Mouse (Mus musculus) limb, embryonic 11.5 days (tissue): ENCODE data around the gene Tln2. TPM values are rescaled to one million over a fixed set of nuclear protein-coding genes. Genes with fewer than 3 reads are reported as not detected.

Source experiments
- ATAC-seq: fragments of 200-750 bp; cut with Nextera tagmentation; 2 replicates; pipeline ENCODE4 v1.8.0; 2017; ENCODE audit warnings: low read depth; ENCODE audit not compliant: insufficient number of reproducible peaks, low FRiP score, low TSS enrichment
- DNase-seq: peaks from one replicate; pipeline ENCODE4 v3.0.0-alpha.2; 2015; ENCODE audit warnings: low spot score
- H3K27ac ChIP-seq: fragments of 300-500 bp; sonication (generic); replicated peaks from 2 replicates; pipeline ENCODE4 v1.5.1; 2014; ENCODE audit warnings: low read depth, mild to moderate bottlenecking, low read length
- H3K27me3 ChIP-seq: fragments of 300-500 bp; sonication (generic); 2 replicates; pipeline ENCODE4 v1.6.1; 2014; ENCODE audit warnings: mild to moderate bottlenecking, low read length, mixed read lengths; ENCODE audit not compliant: control insufficient read depth, insufficient read depth
- H3K36me3 ChIP-seq: fragments of 300-500 bp; sonication (generic); 2 replicates; pipeline ENCODE4 v1.6.1; 2014; ENCODE audit warnings: mild to moderate bottlenecking, low read length, moderate library complexity, mixed read lengths; ENCODE audit not compliant: control insufficient read depth, insufficient read depth
- H3K4me1 ChIP-seq: fragments of 300-500 bp; sonication (generic); 2 replicates; pipeline ENCODE4 v1.6.1; 2014; ENCODE audit warnings: low read length, mixed read lengths; ENCODE audit not compliant: control insufficient read depth, insufficient read depth
- H3K4me2 ChIP-seq: fragments of 300-500 bp; sonication (generic); 2 replicates; pipeline ENCODE4 v1.6.1; 2014; ENCODE audit warnings: low read depth, mild to moderate bottlenecking, moderate library complexity; ENCODE audit not compliant: severe bottlenecking
- H3K4me3 ChIP-seq: fragments of 300-500 bp; sonication (generic); 2 replicates; pipeline ENCODE4 v1.5.1; 2014; ENCODE audit warnings: low read depth, low read length
- H3K9ac ChIP-seq: fragments of 300-500 bp; sonication (generic); 2 replicates; pipeline ENCODE4 v1.6.1; 2014; ENCODE audit warnings: mild to moderate bottlenecking, low read length
- H3K9me3 ChIP-seq: fragments of 300-500 bp; sonication (generic); 2 replicates; pipeline ENCODE4 v1.6.1; 2016; ENCODE audit warnings: low read length; ENCODE audit not compliant: control insufficient read depth
- WGBS: fragments of 180-500 bp; shearing (Covaris S2); extraction: QIAGEN DNeasy Blood & Tissue Kit; methylation state at CpG from one replicate; pipeline ENCODE4 v1.1.7; 2014; 5-methylcytosine and 5-hydroxymethylcytosine counted together
- polyA plus RNA-seq: library from polyadenylated mRNA; unstranded; fragments of >200 nt; fragmentation: Nextera tagmentation; extraction: Ambion mirVana; gene quantifications from 2 replicates; pipeline ENCODE4 v1.2.1, GENCODE M21; 2014

The Tln2 gene
- polyA plus RNA-seq, 1 experiment from 2014 or later, result 28.2 TPM

DNA sequence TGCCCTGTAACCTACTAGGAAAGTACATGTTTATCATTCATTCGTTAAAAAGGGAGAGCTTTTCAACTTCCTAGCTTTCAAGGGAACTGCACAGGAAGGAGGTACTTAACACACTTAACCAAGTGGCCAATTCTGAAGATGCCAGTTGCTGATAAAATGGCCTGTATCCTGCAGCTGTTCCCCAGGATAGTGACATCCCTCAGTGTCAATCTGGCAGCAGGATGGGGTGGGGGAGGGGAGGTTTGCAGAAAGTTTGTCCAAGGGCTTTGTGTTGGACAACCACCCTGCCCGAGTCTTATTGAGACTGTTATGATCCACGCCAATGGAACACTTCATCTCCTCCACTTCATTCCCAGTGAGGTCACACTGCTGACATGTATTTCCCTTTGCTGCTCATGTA, 50.0 kb downstream of the Tln2 start:
- Histone ChIP-seq H3K36me3 (no peaks in the 10 kb centered on the region), H3K27me3 (no peaks in the 10 kb centered on the region), H3K9ac (no peak overlapping the region), H3K4me1 (no peaks in the 10 kb centered on the region), H3K27ac (no peak overlapping the region), H3K9me3 (no peaks in the 10 kb centered on the region), H3K4me2 (no peak overlapping the region), H3K4me3 (no peak overlapping the region)
- WGBS, result 37% methylated on average over 3 of the region's 3 CpGs
- ATAC-seq (no peak), DNase-seq (no peak)

DNA sequence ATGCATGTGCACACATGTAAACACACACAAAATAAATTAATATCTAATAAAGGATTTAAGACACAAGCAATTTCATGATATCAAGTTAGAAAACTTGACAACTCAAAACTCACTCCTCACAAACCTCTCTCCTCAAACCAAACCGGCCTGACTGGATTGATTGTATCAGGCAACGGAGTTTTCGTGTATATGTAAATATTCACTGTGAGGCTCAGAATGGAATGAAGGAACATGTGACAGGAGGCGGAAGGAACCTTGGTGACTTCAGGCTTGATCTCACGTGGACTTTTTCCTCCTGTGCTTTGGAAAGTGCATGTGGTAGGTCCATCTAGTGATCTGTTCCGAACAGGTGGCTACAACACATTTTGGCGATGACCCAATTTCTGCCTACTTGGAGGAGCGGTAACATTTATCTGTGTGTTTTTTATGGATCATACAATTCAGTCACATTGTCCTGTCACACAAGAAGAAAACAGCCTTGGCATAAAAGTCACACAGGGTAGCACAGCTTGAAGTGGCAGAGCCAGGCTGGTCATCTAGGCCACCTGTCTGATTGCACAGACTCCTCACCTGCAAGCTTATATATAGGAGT, 54.7 kb downstream of the Tln2 start:
- no peak overlapping the region for H3K4me2 ChIP-seq
- no peaks in the 10 kb centered on the region for H3K4me1 ChIP-seq
- no peaks in the 10 kb centered on the region for H3K36me3 ChIP-seq
- H3K27me3 ChIP-seq, result no peaks in the 10 kb centered on the region
- ATAC-seq, result no peak
- no peak for DNase-seq
- no peak overlapping the region for H3K9ac ChIP-seq
- no peak overlapping the region for H3K27ac ChIP-seq
- H3K9me3 ChIP-seq, result no peaks in the 10 kb centered on the region
- H3K4me3 ChIP-seq, result no peak overlapping the region
- WGBS, result 91% methylated on average over 8 of the region's 8 CpGs

DNA sequence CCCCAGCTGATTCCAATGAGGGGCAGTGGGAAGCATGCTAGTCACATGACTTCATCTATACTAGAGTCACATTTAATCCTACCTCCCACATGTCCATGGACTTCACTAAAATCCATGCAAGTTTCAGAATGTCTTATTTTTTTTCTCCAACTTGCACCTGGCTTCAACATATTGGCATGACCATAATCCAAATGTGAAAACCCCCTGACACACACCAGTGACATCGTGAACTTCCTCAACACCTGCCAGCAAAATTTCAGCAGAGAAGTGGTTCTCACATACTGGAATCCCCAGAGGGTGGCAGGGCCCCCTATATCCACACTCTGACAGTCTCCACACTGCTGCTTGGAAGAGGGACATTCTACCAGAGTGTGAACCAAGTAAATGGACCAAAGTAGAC, 57.7 kb downstream of the Tln2 start:
- no peak for DNase-seq
- no peaks in the 10 kb centered on the region for H3K36me3 ChIP-seq
- ATAC-seq, result no peak
- no peaks in the 10 kb centered on the region for H3K27me3 ChIP-seq
- no peak overlapping the region for H3K4me3 ChIP-seq
- 55% methylated on average over 1 of the region's 1 CpGs for WGBS
- no peak overlapping the region for H3K9ac ChIP-seq
- H3K4me2 ChIP-seq, result no peak overlapping the region
- H3K27ac ChIP-seq, result no peak overlapping the region
- H3K4me1 ChIP-seq, result no peaks in the 10 kb centered on the region
- no peaks in the 10 kb centered on the region for H3K9me3 ChIP-seq

DNA sequence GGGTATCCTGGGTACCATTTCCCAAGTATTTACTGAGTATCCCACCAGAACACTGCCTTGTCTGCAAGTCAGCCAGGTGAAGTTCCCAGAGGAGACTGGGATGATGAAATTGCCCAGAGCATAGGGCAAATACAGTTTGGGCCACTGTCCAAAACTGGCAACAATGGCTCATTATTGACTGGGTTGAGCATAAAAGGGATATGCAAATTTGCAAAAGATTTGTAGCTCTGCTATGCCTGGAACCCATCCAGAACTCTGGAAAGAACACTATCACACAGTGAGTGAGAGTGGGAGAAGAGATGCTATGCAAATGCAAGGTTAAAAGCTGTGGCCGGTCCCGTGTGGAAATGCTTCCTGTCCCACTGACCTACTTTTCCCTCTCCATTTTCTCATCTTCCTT, 63.1 kb downstream of the Tln2 start:
- Histone ChIP-seq H3K9me3 (no peaks in the 10 kb centered on the region), H3K36me3 (no peaks in the 10 kb centered on the region), H3K4me3 (no peak overlapping the region), H3K4me1 (peaks cover 4% of the 10 kb centered on the region; the same call in 1 of the 2 replicates), H3K27ac (no peak overlapping the region), H3K4me2 (no peak overlapping the region), H3K9ac (no peak overlapping the region), H3K27me3 (no peaks in the 10 kb centered on the region)
- WGBS, result 87% methylated on average over 2 of the region's 2 CpGs
- ATAC-seq, result no peak
- no peak for DNase-seq

DNA sequence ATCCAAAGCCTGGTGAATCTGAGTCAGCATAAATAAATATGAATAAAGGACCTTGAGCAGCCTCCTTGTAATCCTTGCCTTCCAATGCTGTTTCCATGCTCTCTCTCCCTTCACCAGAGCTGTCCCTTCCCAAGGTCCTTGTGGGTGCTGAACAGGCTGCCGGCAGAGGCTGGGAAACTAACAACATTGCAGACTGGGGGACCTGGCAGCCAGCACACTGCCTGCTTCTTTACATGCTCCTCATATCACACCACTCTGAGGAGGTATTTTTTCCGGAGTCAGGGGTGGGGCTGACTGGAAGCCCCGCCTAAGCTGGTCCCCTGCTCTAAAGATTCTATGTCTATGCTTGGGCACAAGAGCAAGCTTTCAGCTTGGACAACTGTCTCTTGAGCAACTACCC, 64.2 kb downstream of the Tln2 start:
- no peak for DNase-seq
- H3K9ac ChIP-seq, result no peak overlapping the region
- no peak overlapping the region for H3K4me3 ChIP-seq
- H3K27ac ChIP-seq, result no peak overlapping the region
- H3K9me3 ChIP-seq, result no peaks in the 10 kb centered on the region
- H3K27me3 ChIP-seq, result no peaks in the 10 kb centered on the region
- H3K36me3 ChIP-seq, result no peaks in the 10 kb centered on the region
- 57% methylated on average over 3 of the region's 3 CpGs for WGBS
- ATAC-seq, result no peak
- peaks cover 4% of the 10 kb centered on the region; the same call in 1 of the 2 replicates for H3K4me1 ChIP-seq
- H3K4me2 ChIP-seq, result no peak overlapping the region

DNA sequence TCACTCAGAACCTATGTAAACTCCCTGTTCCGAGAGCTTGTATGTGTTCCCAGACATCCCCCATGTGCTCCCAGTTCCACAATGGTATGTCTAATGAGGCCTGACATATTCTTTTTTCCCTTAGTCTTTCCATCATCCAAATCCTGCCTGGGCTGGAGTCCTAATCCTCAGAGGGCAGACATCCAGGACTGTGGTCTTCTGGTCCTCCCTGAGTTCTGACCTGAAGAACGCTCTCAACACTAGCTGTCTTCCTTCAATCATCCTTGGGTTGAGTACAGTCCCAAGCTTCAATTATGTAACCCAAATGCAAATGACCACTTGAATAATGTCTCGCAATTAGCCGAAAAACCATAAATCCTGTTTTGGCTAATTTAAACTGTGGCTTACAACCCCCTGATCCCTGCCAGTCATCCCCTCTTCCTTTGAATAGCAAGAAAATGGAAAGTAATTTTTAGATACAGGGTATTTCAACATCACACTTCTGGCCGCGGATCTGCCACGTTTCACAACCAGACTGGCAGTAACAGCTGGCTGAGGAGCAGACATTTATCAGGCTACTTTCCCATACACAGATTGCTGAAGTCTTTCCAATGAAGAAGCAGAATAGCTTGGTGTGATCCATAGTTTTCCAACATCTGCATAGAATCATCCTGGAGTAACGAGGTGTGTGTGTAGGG, 65.5 kb downstream of the Tln2 start:
- 78% methylated on average over 8 of the region's 8 CpGs for WGBS
- Histone ChIP-seq H3K9me3 (no peaks in the 10 kb centered on the region), H3K4me1 (peaks cover 4% of the 10 kb centered on the region; the same call in 1 of the 2 replicates), H3K27me3 (no peaks in the 10 kb centered on the region), H3K9ac (no peak overlapping the region), H3K4me2 (no peak overlapping the region), H3K4me3 (no peak overlapping the region), H3K36me3 (no peaks in the 10 kb centered on the region), H3K27ac (no peak overlapping the region)
- ATAC-seq (no peak), DNase-seq (no peak)

DNA sequence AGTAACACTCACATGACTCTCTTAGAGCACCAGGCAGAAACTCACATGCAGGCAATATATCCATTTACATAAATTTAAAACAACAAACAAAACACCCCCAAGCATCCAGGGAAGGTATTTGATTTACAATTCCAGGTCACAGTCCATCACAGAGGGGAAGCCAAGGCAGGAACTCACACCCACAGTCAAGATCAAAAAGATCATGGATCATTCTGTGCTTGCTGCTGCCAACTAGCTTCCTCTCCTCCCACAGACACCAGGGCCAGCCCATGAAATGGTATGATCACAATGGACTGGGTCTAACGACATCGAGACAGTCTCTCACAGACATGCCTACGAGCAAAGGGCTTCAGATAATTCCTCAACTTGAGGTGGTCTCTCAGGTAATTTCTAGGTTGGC, 70.1 kb downstream of the Tln2 start:
- Histone ChIP-seq H3K4me2 (no peak overlapping the region), H3K27me3 (no peaks in the 10 kb centered on the region), H3K27ac (no peak overlapping the region), H3K9me3 (no peaks in the 10 kb centered on the region), H3K36me3 (no peaks in the 10 kb centered on the region), H3K4me3 (no peak overlapping the region), H3K9ac (no peak overlapping the region), H3K4me1 (no peaks in the 10 kb centered on the region)
- no peak for DNase-seq
- no peak for ATAC-seq
- WGBS, result 66% methylated on average over 3 of the region's 3 CpGs

DNA sequence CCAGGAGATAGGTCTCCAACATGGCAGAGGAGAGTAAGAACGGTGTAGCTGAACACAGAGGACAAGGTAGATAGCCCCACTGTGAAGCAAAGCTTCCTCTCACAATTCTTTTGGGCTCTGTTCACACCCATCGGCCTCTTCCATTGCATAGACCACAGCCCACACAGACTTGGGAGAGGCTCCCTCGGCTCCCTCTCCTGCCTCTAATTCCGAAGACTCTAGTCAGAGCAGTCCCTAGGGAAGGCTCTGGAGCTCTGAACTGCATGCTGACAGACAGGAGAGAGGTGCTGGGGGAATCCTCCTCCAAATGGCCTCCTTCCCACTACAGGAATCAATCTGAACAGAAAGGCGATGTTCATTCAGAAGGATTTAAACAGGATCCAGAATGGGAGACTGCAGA, 72.9 kb downstream of the Tln2 start:
- no peak for DNase-seq
- no peak overlapping the region for H3K4me2 ChIP-seq
- no peaks in the 10 kb centered on the region for H3K27me3 ChIP-seq
- peaks cover 3% of the 10 kb centered on the region; the same call in 1 of the 2 replicates for H3K4me1 ChIP-seq
- no peaks in the 10 kb centered on the region for H3K9me3 ChIP-seq
- no peak for ATAC-seq
- H3K9ac ChIP-seq, result no peak overlapping the region
- no peak overlapping the region for H3K4me3 ChIP-seq
- no peak overlapping the region for H3K27ac ChIP-seq
- WGBS, result 73% methylated on average over 5 of the region's 5 CpGs
- no peaks in the 10 kb centered on the region for H3K36me3 ChIP-seq
